ENCODE assay signal across 15 mouse cellular contexts in the genomic region with DNA sequence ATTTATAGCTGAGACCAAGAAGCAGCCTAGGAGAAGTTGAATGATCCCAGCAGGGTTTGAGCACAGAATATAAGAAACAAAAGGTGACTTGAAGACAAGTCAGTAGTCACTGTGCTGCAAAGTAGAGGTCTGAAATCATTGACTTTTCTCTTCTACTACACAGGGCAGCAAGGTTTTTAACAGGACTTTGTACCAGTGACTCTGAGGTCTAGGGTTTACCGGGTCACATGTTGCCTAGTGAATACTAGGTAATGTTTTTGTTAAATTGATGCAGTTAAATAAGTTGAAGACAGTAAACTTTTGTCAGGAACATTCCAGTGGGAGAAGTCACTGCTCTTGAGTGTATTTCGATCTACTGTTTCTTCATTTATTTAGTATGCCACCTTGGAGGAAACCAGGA.
A peak's percentile ranks its signal among the peaks of the same experiment; 100 is the strongest.
DNase-seq lines count a peak whose midpoint lies in the region; ATAC-seq lines count a peak whose summit lies in the region.
"Had no signal": no experiment of that assay in that cellular context is flagged by ENCODE, and none has a peak within 500 bp of the region (broad histone marks: within the 10 kb centered on the region; RNA-seq: fewer than 3 reads in every experiment).

No protein-coding gene starts in this region.

- H3K9ac ChIP-seq in kidney, embryonic 16.5 days (replicated peaks; ENCODE audit: low read length) = no peak overlapping the region
- H3K9ac ChIP-seq in midbrain, embryonic 16.5 days (ENCODE audit: low read depth, low read length) = no peak overlapping the region
- H3K9ac ChIP-seq: forebrain, embryonic 13.5 days; heart, embryonic 13.5 days had no signal

- H3K9me3 ChIP-seq in kidney, embryonic 16.5 days (ENCODE audit: low read length) = no peaks in the 10 kb centered on the region
- no peaks in the 10 kb centered on the region for H3K9me3 ChIP-seq in midbrain, embryonic 16.5 days (replicated peaks; ENCODE audit: control insufficient read depth, low read length, poor library complexity, severe bottlenecking)
- H3K9me3 ChIP-seq: forebrain, embryonic 10.5 days; forebrain, embryonic 13.5 days; heart, embryonic 10.5 days; heart, embryonic 13.5 days had no signal

- no peak overlapping the region for H3K27ac ChIP-seq in kidney, embryonic 16.5 days (ENCODE audit: low read length)
- no peak overlapping the region for H3K27ac ChIP-seq in midbrain, embryonic 16.5 days (ENCODE audit: low read length)
- H3K27ac ChIP-seq: forebrain, embryonic 10.5 days; forebrain, embryonic 13.5 days; heart, adult 2 months; heart, embryonic 10.5 days; heart, embryonic 13.5 days had no signal

- no peak for ATAC-seq in kidney, embryonic 16.5 days (ENCODE audit: low FRiP score, low TSS enrichment)
- ATAC-seq in midbrain, embryonic 16.5 days = no peak
- ATAC-seq: Patski had no signal

- H3K36me3 ChIP-seq in kidney, embryonic 16.5 days (ENCODE audit: insufficient read depth, low read length) = no peaks in the 10 kb centered on the region
- H3K36me3 ChIP-seq in midbrain, embryonic 16.5 days (ENCODE audit: control insufficient read depth, insufficient read depth, low read length) = no peaks in the 10 kb centered on the region
- H3K36me3 ChIP-seq: forebrain, embryonic 10.5 days; heart, embryonic 10.5 days; heart, embryonic 13.5 days had no signal

- no peaks in the 10 kb centered on the region for H3K4me1 ChIP-seq in kidney, embryonic 16.5 days (ENCODE audit: insufficient read depth, low read length)
- H3K4me1 ChIP-seq in midbrain, embryonic 16.5 days (ENCODE audit: control insufficient read depth, insufficient read depth, low read length) = no peaks in the 10 kb centered on the region
- H3K4me1 ChIP-seq: forebrain, embryonic 10.5 days; forebrain, embryonic 13.5 days; heart, embryonic 10.5 days; heart, embryonic 13.5 days had no signal

- H3K4me2 ChIP-seq in kidney, embryonic 16.5 days (replicated peaks; ENCODE audit: low read depth, low read length) = no peak overlapping the region
- no peak overlapping the region for H3K4me2 ChIP-seq in midbrain, embryonic 16.5 days (ENCODE audit: low read length)
- H3K4me2 ChIP-seq: forebrain, embryonic 13.5 days; heart, embryonic 13.5 days had no signal

- H3K27me3 ChIP-seq in kidney, embryonic 16.5 days (ENCODE audit: insufficient read depth, low read length) = no peaks in the 10 kb centered on the region
- H3K27me3 ChIP-seq in midbrain, embryonic 16.5 days (ENCODE audit: control insufficient read depth, insufficient read depth, low read depth, low read length) = no peaks in the 10 kb centered on the region
- H3K27me3 ChIP-seq: forebrain, embryonic 13.5 days; heart, embryonic 13.5 days; Patski had no signal

- 81% methylated on average over 2 of the region's 2 CpGs for WGBS in kidney, embryonic 16.5 days
- 91% methylated on average over 2 of the region's 2 CpGs for WGBS in midbrain, embryonic 16.5 days

- H3K4me3 ChIP-seq in kidney, embryonic 16.5 days (ENCODE audit: low read length) = no peak overlapping the region
- H3K4me3 ChIP-seq in midbrain, embryonic 16.5 days (ENCODE audit: low read depth, low read length) = no peak overlapping the region
- H3K4me3 ChIP-seq: forebrain, embryonic 10.5 days; forebrain, embryonic 13.5 days; heart, adult 2 months; heart, embryonic 10.5 days; heart, embryonic 13.5 days had no signal

- peak; percentile 35 for DNase-seq in kidney, adult 11 months
- no peak for DNase-seq in kidney, postnatal 10 days
- peak; percentile 41 to 65 for DNase-seq in kidney, adult 8-10 months
- peak; percentile 42 for DNase-seq in Muller cell, postnatal 12 days (ENCODE audit: inconsistent ontology term)
- peak; percentile 36 to 67 for DNase-seq in kidney, postnatal 36 days
- DNase-seq: gastrocnemius, postnatal 10 days; gastrocnemius, postnatal 36 days had no signal
